Mouse (Mus musculus): Measurements from ENCODE around the gene 4930522H14Rik. TPM values are rescaled to one million over a fixed set of nuclear protein-coding genes. Genes with fewer than 3 reads are reported as not detected.

The 4930522H14Rik gene
- polyA plus RNA-seq, 1 experiment from 2014 or later, result not detected

DNA sequence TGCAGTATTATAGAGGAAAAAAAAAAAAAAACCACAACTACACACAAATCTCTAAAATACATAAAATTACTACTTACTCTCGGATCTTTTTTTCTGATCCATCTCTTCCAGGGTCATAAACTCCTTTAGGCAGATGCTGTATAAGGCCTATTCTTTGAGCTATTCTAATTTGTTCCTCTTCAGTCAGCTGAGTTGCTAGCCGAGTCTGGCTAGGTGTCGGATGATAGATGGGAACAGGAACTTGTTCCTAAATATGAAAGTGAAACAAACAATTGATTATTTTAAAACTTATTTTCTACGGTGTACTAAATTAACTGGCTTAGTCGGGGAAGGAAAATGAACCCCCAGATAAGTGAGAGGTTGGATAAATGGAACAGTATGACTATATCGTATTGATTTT is 74.3 kb downstream of the 4930522H14Rik start:
- DNase-seq (ENCODE audit: low spot score) (no peak), ATAC-seq (ENCODE audit: low FRiP score, low TSS enrichment) (no peak)
- Histone ChIP-seq H3K36me3 (ENCODE audit: control insufficient read depth, insufficient read depth, low read length) (no peaks in the 10 kb centered on the region), H3K27ac (replicated peaks) (no peak overlapping the region), H3K4me1 (replicated peaks; ENCODE audit: control insufficient read depth, insufficient read depth) (no peaks in the 10 kb centered on the region), H3K9me3 (ENCODE audit: control insufficient read depth, low read length) (no peaks in the 10 kb centered on the region), H3K9ac (ENCODE audit: low read length) (no peak overlapping the region), H3K4me2 (replicated peaks; ENCODE audit: low read depth) (no peak overlapping the region), H3K4me3 (ENCODE audit: low read depth, low read length) (no peak overlapping the region), H3K27me3 (ENCODE audit: control insufficient read depth, insufficient read depth, low read length) (no peaks in the 10 kb centered on the region)
- 85% methylated on average over 6 of the region's 6 CpGs for WGBS
- no peak for TF ChIP-seq EP300 (optimal IDR thresholded peaks at IDR 0.05)
- no peak for TF ChIP-seq CTCF (IDR thresholded peaks at IDR 0.05; ENCODE audit: low read depth)

Other genes starting within 250 kb of the 4930522H14Rik start
- gene Ttc39a, start 124.7 kb downstream of the 4930522H14Rik start, polyA plus RNA-seq (2015; fragmentation: Nextera tagmentation; extraction: Ambion mirVana), result 29.7 and 30.2 TPM in 2 replicates
- gene Rnf11, start 46.6 kb downstream of the 4930522H14Rik start, polyA plus RNA-seq (2015; fragmentation: Nextera tagmentation; extraction: Ambion mirVana), result 52.0 and 57.1 TPM in 2 replicates
- 9.1 and 9.5 TPM in 2 replicates for gene Cdkn2c, start 135.9 kb upstream of the 4930522H14Rik start, polyA plus RNA-seq (2015; fragmentation: Nextera tagmentation; extraction: Ambion mirVana)
- 20.8 and 22.4 TPM in 2 replicates for gene Faf1, start 145.3 kb upstream of the 4930522H14Rik start, polyA plus RNA-seq (2015; fragmentation: Nextera tagmentation; extraction: Ambion mirVana)